Mouse (Mus musculus) CD4-positive naive resting alpha-beta T cell, adult 76 days (primary cell): ENCODE results near the gene Vmn2r115. TPM values are rescaled to one million over a fixed set of nuclear protein-coding genes. Genes with fewer than 3 reads are reported as not detected.

ENCODE experiments used
- total RNA-seq: library from RNA; stranded (reverse); gene quantifications from one replicate; pipeline ENCODE4 v1.2.4, GENCODE M21; 2023

Vmn2r115 gene
- total RNA-seq: not detected

DNA sequence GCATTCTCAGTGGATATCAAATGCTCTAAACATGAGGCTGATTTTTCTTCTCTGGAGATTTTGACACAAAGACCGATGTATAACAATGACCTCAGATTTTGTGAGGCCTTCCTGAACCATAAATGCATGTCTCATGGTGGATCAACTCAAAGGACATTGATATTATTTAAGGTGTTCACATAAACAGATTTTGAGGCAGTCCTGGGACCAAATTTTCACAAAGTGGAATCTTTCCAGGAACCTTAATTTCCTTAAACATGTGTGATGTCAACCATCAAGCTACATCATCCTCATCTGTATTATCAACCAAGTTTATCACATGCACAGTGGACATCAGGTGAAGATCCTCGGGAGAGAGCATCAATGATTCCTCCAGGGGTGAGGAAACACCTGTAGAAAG, at the start of gene Vmn2r115:
Gene Vmn2r115, plus strand, starts transcription at position 301 of the 400 bp plus-strand sequence.

GRCm38 (mm10) chr17:23312437-23312836, 31.1 kb upstream of the Vmn2r115 start, which contains the start of gene Vmn2r114:
Vmn2r114 (minus strand) TSS chr17:23312537.

GRCm38 (mm10) chr17:23384304-23384703, 40.8 kb downstream of the Vmn2r115 start, which contains the start of gene Vmn2r116:
Vmn2r116 (plus strand) TSS chr17:23384604.

Other genes starting within 250 kb of the Vmn2r115 start
- gene Zfp40, start 150.5 kb upstream of the Vmn2r115 start, total RNA-seq: 2.5 TPM
- gene Vmn2r114, start 31.2 kb upstream of the Vmn2r115 start, total RNA-seq: not detected
- not detected for gene Vmn2r116, start 40.9 kb downstream of the Vmn2r115 start, total RNA-seq
- not detected for gene Vmn2r117, start 136.0 kb downstream of the Vmn2r115 start, total RNA-seq
- gene Zfp213, start 220.5 kb downstream of the Vmn2r115 start, total RNA-seq: 7.6 TPM